29 mouse cellular contexts compared by ENCODE assay signal in the genomic region with DNA sequence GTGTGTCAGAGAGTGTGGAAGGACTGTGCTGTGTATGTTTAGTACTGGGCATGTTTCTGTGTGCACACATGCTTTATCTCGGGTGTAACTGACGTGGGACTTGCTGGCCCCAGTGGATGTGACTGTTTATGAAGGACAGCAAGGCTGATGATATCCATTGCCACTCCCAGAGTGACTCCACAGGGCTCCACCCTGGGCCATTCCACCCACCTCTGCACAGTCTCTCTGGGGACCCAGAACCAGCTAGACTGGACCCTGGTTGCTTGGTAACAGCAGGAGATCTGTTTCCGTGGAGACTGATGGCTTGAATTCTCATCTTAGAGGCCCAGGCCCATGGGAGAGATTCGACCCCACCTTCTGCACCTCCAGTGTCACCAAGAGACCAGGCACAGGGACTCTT. TPM values are rescaled to one million over a fixed set of nuclear protein-coding genes. Genes with fewer than 3 reads are reported as not detected.
DNase-seq lines count a peak whose midpoint lies in the region; ATAC-seq and TF ChIP-seq lines count a peak whose summit lies in the region.
"Had no signal": no experiment of that assay in that cellular context is flagged by ENCODE, and none has a peak within 500 bp of the region (broad histone marks: within the 10 kb centered on the region; RNA-seq: fewer than 3 reads in every experiment).

No protein-coding gene starts in this region.

- H3K4me2 ChIP-seq in hindbrain, embryonic 11.5 days (replicated peaks; ENCODE audit: low read depth, low read length) = no peak overlapping the region
- H3K4me2 ChIP-seq in kidney, embryonic 14.5 days (replicated peaks; ENCODE audit: low read depth, low read length) = no peak overlapping the region
- no peak overlapping the region for H3K4me2 ChIP-seq in stomach, postnatal 0 days (replicated peaks; ENCODE audit: low read depth)
- H3K4me2 ChIP-seq: forebrain, embryonic 15.5 days; heart, embryonic 15.5 days; liver, embryonic 15.5 days; lung, embryonic 15.5 days; stomach, embryonic 15.5 days had no signal

- peak overlapping the region; percentile 12; the same call in 1 of the 2 replicates for H3K27ac ChIP-seq in hindbrain, embryonic 10.5 days
- H3K27ac ChIP-seq in hindbrain, embryonic 11.5 days (ENCODE audit: low read depth, low read length) = no peak overlapping the region
- H3K27ac ChIP-seq in kidney, embryonic 14.5 days (ENCODE audit: low read depth, low read length) = no peak overlapping the region
- 0 out of 2 replicates have a peak overlapping the region, but pooled peaks have one; percentile 35 for H3K27ac ChIP-seq in stomach, postnatal 0 days (replicated peaks)
- H3K27ac ChIP-seq: forebrain, embryonic 15.5 days; heart, embryonic 15.5 days; left cerebral cortex, adult 2 months; liver, embryonic 15.5 days; lung, embryonic 15.5 days; stomach, embryonic 15.5 days had no signal

- H3K9ac ChIP-seq in hindbrain, embryonic 11.5 days (ENCODE audit: low read depth, low read length) = no peak overlapping the region
- H3K9ac ChIP-seq in kidney, embryonic 14.5 days (ENCODE audit: low read depth, low read length) = no peak overlapping the region
- H3K9ac ChIP-seq in stomach, postnatal 0 days (ENCODE audit: low read length) = no peak overlapping the region
- H3K9ac ChIP-seq: forebrain, embryonic 15.5 days; heart, embryonic 15.5 days; liver, embryonic 15.5 days; lung, embryonic 15.5 days; stomach, embryonic 15.5 days had no signal

- ATAC-seq in hindbrain, embryonic 11.5 days (ENCODE audit: low FRiP score) = no peak
- no peak for ATAC-seq in kidney, embryonic 14.5 days (ENCODE audit: low FRiP score, low TSS enrichment)
- ATAC-seq in stomach, postnatal 0 days (ENCODE audit: low FRiP score, low TSS enrichment) = peak; percentile 51
- ATAC-seq: forebrain, embryonic 15.5 days had no signal

- H3K36me3 ChIP-seq in hindbrain, embryonic 10.5 days = peaks cover 71% of the 10 kb centered on the region
- peaks cover 9% of the 10 kb centered on the region for H3K36me3 ChIP-seq in hindbrain, embryonic 11.5 days (ENCODE audit: control insufficient read depth, insufficient read depth, low read length)
- H3K36me3 ChIP-seq in kidney, embryonic 14.5 days (ENCODE audit: control insufficient read depth, insufficient read depth, low read length) = peaks cover 39% of the 10 kb centered on the region
- no peaks in the 10 kb centered on the region for H3K36me3 ChIP-seq in stomach, postnatal 0 days (ENCODE audit: control insufficient read depth, insufficient read depth, low read length)
- H3K36me3 ChIP-seq: G1E; liver, embryonic 15.5 days had no signal

- DNase-seq in hindbrain, embryonic 10.5 days (ENCODE audit: low spot score) = no peak
- DNase-seq in hindbrain, embryonic 11.5 days (ENCODE audit: low spot score) = no peak
- peak; percentile 8 for DNase-seq in kidney, postnatal 14 days
- peak; percentile 43 for DNase-seq in urinary bladder, postnatal 14 days (ENCODE audit: low spot score)
- DNase-seq in urinary bladder, postnatal 10 days (ENCODE audit: low spot score) = no peak
- DNase-seq in stomach, postnatal 0 days (ENCODE audit: low spot score) = peak; percentile 67
- no peak for DNase-seq in lung, postnatal 4 days
- DNase-seq: adrenal gland, adult 2 months; B cell, adult 2 months; cerebellum, adult 11 months; cerebellum, adult 9-11 months; gastrocnemius, postnatal 10 days; heart, adult 11 months; heart, postnatal 4 days; liver; lung, postnatal 36 days; right cerebral cortex, adult 18-20 months; right cerebral cortex, postnatal 4 days; thymus, adult 2 months; thymus, postnatal 4 days had no signal

- H3K4me3 ChIP-seq in hindbrain, embryonic 10.5 days = no peak overlapping the region
- no peak overlapping the region for H3K4me3 ChIP-seq in hindbrain, embryonic 11.5 days (ENCODE audit: low read depth, low read length)
- H3K4me3 ChIP-seq in kidney, embryonic 14.5 days (ENCODE audit: low read length) = no peak overlapping the region
- no peak overlapping the region for H3K4me3 ChIP-seq in stomach, postnatal 0 days (ENCODE audit: low read depth, low read length)
- H3K4me3 ChIP-seq: forebrain, embryonic 15.5 days; heart, embryonic 15.5 days; left cerebral cortex, adult 2 months; liver, embryonic 15.5 days; lung, embryonic 15.5 days; stomach, embryonic 15.5 days had no signal

- WGBS in hindbrain, embryonic 10.5 days = 73% methylated on average over 4 of the region's 4 CpGs
- 66% methylated on average over 4 of the region's 4 CpGs for WGBS in hindbrain, embryonic 11.5 days
- 75% methylated on average over 4 of the region's 4 CpGs for WGBS in kidney, embryonic 14.5 days
- WGBS in stomach, postnatal 0 days = 44% methylated on average over 4 of the region's 4 CpGs

- no peak for TF ChIP-seq EP300 in stomach, postnatal 0 days (optimal IDR thresholded peaks at IDR 0.05)

- no peak for TF ChIP-seq CTCF in stomach, postnatal 0 days (IDR thresholded peaks at IDR 0.05; ENCODE audit: low read depth)

- no peaks in the 10 kb centered on the region for H3K9me3 ChIP-seq in hindbrain, embryonic 10.5 days
- no peaks in the 10 kb centered on the region for H3K9me3 ChIP-seq in hindbrain, embryonic 11.5 days (ENCODE audit: control insufficient read depth, low read length)
- H3K9me3 ChIP-seq in kidney, embryonic 14.5 days (ENCODE audit: control insufficient read depth, low read length) = no peaks in the 10 kb centered on the region
- no peaks in the 10 kb centered on the region for H3K9me3 ChIP-seq in stomach, postnatal 0 days (ENCODE audit: control insufficient read depth, low read length)
- H3K9me3 ChIP-seq: forebrain, embryonic 15.5 days; G1E; heart, embryonic 15.5 days; liver, embryonic 15.5 days; lung, embryonic 15.5 days; stomach, embryonic 15.5 days had no signal

- no peaks in the 10 kb centered on the region for H3K27me3 ChIP-seq in hindbrain, embryonic 10.5 days (ENCODE audit: insufficient read depth, poor library complexity, severe bottlenecking)
- H3K27me3 ChIP-seq in hindbrain, embryonic 11.5 days (ENCODE audit: control insufficient read depth, insufficient read depth, low read length) = no peaks in the 10 kb centered on the region
- H3K27me3 ChIP-seq in kidney, embryonic 14.5 days (ENCODE audit: control insufficient read depth, insufficient read depth, low read length) = no peaks in the 10 kb centered on the region
- no peaks in the 10 kb centered on the region for H3K27me3 ChIP-seq in stomach, postnatal 0 days (ENCODE audit: control insufficient read depth, insufficient read depth, low read length)
- H3K27me3 ChIP-seq: forebrain, embryonic 15.5 days; heart, embryonic 15.5 days; liver, embryonic 15.5 days; lung, embryonic 15.5 days; stomach, embryonic 15.5 days had no signal

- H3K4me1 ChIP-seq in hindbrain, embryonic 10.5 days (replicated peaks) = peaks cover 35% of the 10 kb centered on the region
- peaks cover 4% of the 10 kb centered on the region; the same call in 1 of the 2 replicates for H3K4me1 ChIP-seq in hindbrain, embryonic 11.5 days (replicated peaks; ENCODE audit: control insufficient read depth, insufficient read depth, low read length)
- peaks cover 31% of the 10 kb centered on the region for H3K4me1 ChIP-seq in kidney, embryonic 14.5 days (ENCODE audit: control insufficient read depth, insufficient read depth, low read length)
- no peaks in the 10 kb centered on the region for H3K4me1 ChIP-seq in stomach, postnatal 0 days (replicated peaks; ENCODE audit: control insufficient read depth, insufficient read depth)
- H3K4me1 ChIP-seq: forebrain, embryonic 15.5 days had no signal

RNA-seq across cellular contexts. Expression of a gene that starts 2.6 kb away (rescaled TPM):
- 1.0 and 2.4 TPM in 2 replicates for polyA plus RNA-seq in hindbrain, embryonic 10.5 days (2016; fragmentation: Nextera tagmentation; extraction: Ambion mirVana)
- 0.59 and 0.69 TPM in 2 replicates for polyA plus RNA-seq in hindbrain, embryonic 11.5 days (2014; fragmentation: Nextera tagmentation; extraction: Ambion mirVana)
- polyA plus RNA-seq in kidney, embryonic 14.5 days (2014; fragmentation: Nextera tagmentation; extraction: Ambion mirVana) = 4.1 and 9.0 TPM in 2 replicates
- 57.6 and 58.0 TPM in 2 replicates for polyA plus RNA-seq in stomach, postnatal 0 days (2015; fragmentation: Nextera tagmentation; extraction: Ambion mirVana)
- polyA plus RNA-seq: G1E had no signal

RNA-seq across cellular contexts. Expression of a gene that starts 24.9 kb away (rescaled TPM):
- 142 and 175 TPM in 2 replicates for polyA plus RNA-seq in hindbrain, embryonic 10.5 days (2016; fragmentation: Nextera tagmentation; extraction: Ambion mirVana)
- 129 and 132 TPM in 2 replicates for polyA plus RNA-seq in hindbrain, embryonic 11.5 days (2014; fragmentation: Nextera tagmentation; extraction: Ambion mirVana)
- 101 and 136 TPM in 2 replicates for polyA plus RNA-seq in kidney, embryonic 14.5 days (2014; fragmentation: Nextera tagmentation; extraction: Ambion mirVana)
- 27.8 and 29.1 TPM in 2 replicates for polyA plus RNA-seq in stomach, postnatal 0 days (2015; fragmentation: Nextera tagmentation; extraction: Ambion mirVana)

RNA-seq across cellular contexts. Expression of a gene that starts 27.5 kb away (rescaled TPM):
- 0.10 TPM in 1 of 2 replicates, not detected in the other for polyA plus RNA-seq in hindbrain, embryonic 10.5 days (2016; fragmentation: Nextera tagmentation; extraction: Ambion mirVana)
- 0.13 TPM in 1 of 2 replicates, not detected in the other for polyA plus RNA-seq in hindbrain, embryonic 11.5 days (2014; fragmentation: Nextera tagmentation; extraction: Ambion mirVana)
- not detected in 2 replicates for polyA plus RNA-seq in kidney, embryonic 14.5 days (2014; fragmentation: Nextera tagmentation; extraction: Ambion mirVana)
- 0.04 and 0.15 TPM in 2 replicates for polyA plus RNA-seq in stomach, postnatal 0 days (2015; fragmentation: Nextera tagmentation; extraction: Ambion mirVana)
- polyA plus RNA-seq: adrenal gland, adult 2 months; G1E; neural tube, embryonic 14.5 days had no signal

RNA-seq across cellular contexts. Expression of a gene that starts 36.0 kb away (rescaled TPM):
- polyA plus RNA-seq in hindbrain, embryonic 10.5 days (2016; fragmentation: Nextera tagmentation; extraction: Ambion mirVana) = 288 and 338 TPM in 2 replicates
- 141 and 152 TPM in 2 replicates for polyA plus RNA-seq in hindbrain, embryonic 11.5 days (2014; fragmentation: Nextera tagmentation; extraction: Ambion mirVana)
- polyA plus RNA-seq in kidney, embryonic 14.5 days (2014; fragmentation: Nextera tagmentation; extraction: Ambion mirVana) = 279 and 333 TPM in 2 replicates
- 99.3 and 103 TPM in 2 replicates for polyA plus RNA-seq in stomach, postnatal 0 days (2015; fragmentation: Nextera tagmentation; extraction: Ambion mirVana)

RNA-seq across cellular contexts. Expression of a gene that starts 41.2 kb away (rescaled TPM):
- 1.7 and 1.8 TPM in 2 replicates for polyA plus RNA-seq in hindbrain, embryonic 10.5 days (2016; fragmentation: Nextera tagmentation; extraction: Ambion mirVana)
- 1.5 TPM in 2 replicates for polyA plus RNA-seq in hindbrain, embryonic 11.5 days (2014; fragmentation: Nextera tagmentation; extraction: Ambion mirVana)
- 4.9 and 8.2 TPM in 2 replicates for polyA plus RNA-seq in kidney, embryonic 14.5 days (2014; fragmentation: Nextera tagmentation; extraction: Ambion mirVana)
- polyA plus RNA-seq in stomach, postnatal 0 days (2015; fragmentation: Nextera tagmentation; extraction: Ambion mirVana) = 14.1 and 17.6 TPM in 2 replicates

Comparison
In these comparisons a context has a peak if more than half of its experiments do, and no peak if none do; other contexts are left out.
1. DNase-seq: peak in kidney, postnatal 14 days (single experiment), urinary bladder, postnatal 14 days (single experiment) and stomach, postnatal 0 days (single experiment); none in hindbrain, embryonic 10.5 days (single experiment), hindbrain, embryonic 11.5 days (single experiment), urinary bladder, postnatal 10 days (single experiment) and lung, postnatal 4 days (0 of 2).
2. H3K27ac ChIP-seq: peak in hindbrain, embryonic 10.5 days (single experiment) and stomach, postnatal 0 days (single experiment); none in hindbrain, embryonic 11.5 days (single experiment) and kidney, embryonic 14.5 days (single experiment).